Mouse (Mus musculus): ENCODE data around the gene Tmem169. TPM values are rescaled to one million over a fixed set of nuclear protein-coding genes. Genes with fewer than 3 reads are reported as not detected.

The Tmem169 gene
- polyA plus RNA-seq, 1 experiment, result 0.41 TPM

- H3K36me3 ChIP-seq (ENCODE audit: control insufficient read depth, insufficient read depth), result peaks cover 3% of the 10 kb centered on the region
- peak overlapping the region; percentile 92 for H3K4me2 ChIP-seq (ENCODE audit: low read depth)
- H3K79me2 ChIP-seq (ENCODE audit: control insufficient read depth, insufficient read depth), result no peaks in the 10 kb centered on the region
- H3K27me3 ChIP-seq (ENCODE audit: control insufficient read depth, insufficient read depth, insufficient read length), result no peaks in the 10 kb centered on the region
- H3ac ChIP-seq (ENCODE audit: control insufficient read depth, insufficient read length), result no peak overlapping the region
- H3K4me3 ChIP-seq, result peak overlapping the region; percentile 30
- TF ChIP-seq TCF3 (IDR thresholded peaks at IDR 0.05; ENCODE audit: insufficient read length, low read depth), result no peak
- TF ChIP-seq USF1 (IDR thresholded peaks at IDR 0.05; ENCODE audit: low read depth), result no peak
- no peak for TF ChIP-seq CEBPB (IDR thresholded peaks at IDR 0.05; ENCODE audit: insufficient read depth, poor library complexity, severe bottlenecking)
- TF ChIP-seq MAX (IDR thresholded peaks at IDR 0.05; ENCODE audit: low read depth), result no peak
- TF ChIP-seq MYOD1 (IDR thresholded peaks at IDR 0.05; ENCODE audit: control insufficient read depth in 1 of 3, insufficient read length in 2 of 3, low read depth in 2 of 3), result no peak
- TF ChIP-seq REST (IDR thresholded peaks at IDR 0.05; ENCODE audit: insufficient read depth, insufficient read length), result no peak
- no peak for TF ChIP-seq E2F4 (IDR thresholded peaks at IDR 0.05; ENCODE audit: insufficient read depth)
- TF ChIP-seq SRF (IDR thresholded peaks at IDR 0.05; ENCODE audit: control insufficient read depth, insufficient read length, low read depth), result no peak
- no peak for TF ChIP-seq TCF12 (IDR thresholded peaks at IDR 0.05; ENCODE audit: insufficient read depth, poor library complexity, severe bottlenecking)
- no peak for TF ChIP-seq POLR2AphosphoS2 (IDR thresholded peaks at IDR 0.05; ENCODE audit: insufficient read length, low read depth)
- TF ChIP-seq MYOG (IDR thresholded peaks at IDR 0.05; ENCODE audit: control insufficient read depth in 1 of 3, insufficient read depth in 1 of 3, insufficient read length in 2 of 3, low read depth in 2 of 3), result no peak
- no peak for TF ChIP-seq POLR2A (IDR thresholded peaks at IDR 0.05; ENCODE audit: insufficient read length, low read depth)
These were observed 30.2 kb upstream of the Tmem169 start for GRCm38 (mm10) chr1:72253881-72254491.

- TF ChIP-seq REST (IDR thresholded peaks at IDR 0.05; ENCODE audit: insufficient read depth, insufficient read length), result no peak
- no peak for TF ChIP-seq TCF3 (IDR thresholded peaks at IDR 0.05; ENCODE audit: insufficient read length, low read depth)
- no peak for TF ChIP-seq USF1 (IDR thresholded peaks at IDR 0.05; ENCODE audit: low read depth)
These were observed 29.6 kb upstream of the Tmem169 start for GRCm38 (mm10) chr1:72254545-72255061.

GRCm38 (mm10) chr1:72255062-72255853, 28.9 kb upstream of the Tmem169 start:
- Histone ChIP-seq H3ac (ENCODE audit: control insufficient read depth, insufficient read length) (no peak overlapping the region), H3K4me3 (peak overlapping the region; percentile 30), H3K79me2 (ENCODE audit: control insufficient read depth, insufficient read depth) (no peaks in the 10 kb centered on the region), H3K4me2 (ENCODE audit: low read depth) (peak overlapping the region; percentile 60), H3K36me3 (ENCODE audit: control insufficient read depth, insufficient read depth) (peaks cover 5% of the 10 kb centered on the region), H3K27me3 (ENCODE audit: control insufficient read depth, insufficient read depth, insufficient read length) (no peaks in the 10 kb centered on the region)
- peak in 1 of 3 experiments; percentile 47 for TF ChIP-seq MYOD1 (IDR thresholded peaks at IDR 0.05; ENCODE audit: control insufficient read depth in 1 of 3, insufficient read length in 2 of 3, low read depth in 2 of 3)
- TF ChIP-seq POLR2AphosphoS2 (IDR thresholded peaks at IDR 0.05; ENCODE audit: insufficient read length, low read depth), result peak; percentile 78
- TF ChIP-seq MYOG (IDR thresholded peaks at IDR 0.05; ENCODE audit: control insufficient read depth in 1 of 3, insufficient read depth in 1 of 3, insufficient read length in 2 of 3, low read depth in 2 of 3), result no peak
- no peak for TF ChIP-seq E2F4 (IDR thresholded peaks at IDR 0.05; ENCODE audit: insufficient read depth)
- peak; percentile 76 for TF ChIP-seq POLR2A (IDR thresholded peaks at IDR 0.05; ENCODE audit: insufficient read length, low read depth)
- TF ChIP-seq SRF (IDR thresholded peaks at IDR 0.05; ENCODE audit: control insufficient read depth, insufficient read length, low read depth), result no peak

More at GRCm38 (mm10) chr1:72254545-72255061, 29.6 kb upstream of the Tmem169 start:
- peaks cover 5% of the 10 kb centered on the region for H3K36me3 ChIP-seq (ENCODE audit: control insufficient read depth, insufficient read depth)
- peak overlapping the region; percentile 92 for H3K4me2 ChIP-seq (ENCODE audit: low read depth)
- H3K27me3 ChIP-seq (ENCODE audit: control insufficient read depth, insufficient read depth, insufficient read length), result no peaks in the 10 kb centered on the region
- H3K4me3 ChIP-seq, result peak overlapping the region; percentile 30
- H3ac ChIP-seq (ENCODE audit: control insufficient read depth, insufficient read length), result no peak overlapping the region
- H3K79me2 ChIP-seq (ENCODE audit: control insufficient read depth, insufficient read depth), result no peaks in the 10 kb centered on the region

GRCm38 (mm10) chr1:72255854-72256175, 28.4 kb upstream of the Tmem169 start:
- H3K79me2 ChIP-seq (ENCODE audit: control insufficient read depth, insufficient read depth), result no peaks in the 10 kb centered on the region
- peaks cover 5% of the 10 kb centered on the region for H3K36me3 ChIP-seq (ENCODE audit: control insufficient read depth, insufficient read depth)
- H3K4me3 ChIP-seq, result peak overlapping the region; percentile 30
- TF ChIP-seq E2F4 (IDR thresholded peaks at IDR 0.05; ENCODE audit: insufficient read depth) (no peak), MAX (IDR thresholded peaks at IDR 0.05; ENCODE audit: low read depth) (no peak), CEBPB (IDR thresholded peaks at IDR 0.05; ENCODE audit: insufficient read depth, poor library complexity, severe bottlenecking) (no peak), REST (IDR thresholded peaks at IDR 0.05; ENCODE audit: insufficient read depth, insufficient read length) (no peak), POLR2A (IDR thresholded peaks at IDR 0.05; ENCODE audit: insufficient read length, low read depth) (no peak), TCF3 (IDR thresholded peaks at IDR 0.05; ENCODE audit: insufficient read length, low read depth) (no peak), SRF (IDR thresholded peaks at IDR 0.05; ENCODE audit: control insufficient read depth, insufficient read length, low read depth) (no peak), POLR2AphosphoS2 (IDR thresholded peaks at IDR 0.05; ENCODE audit: insufficient read length, low read depth) (no peak), TCF12 (IDR thresholded peaks at IDR 0.05; ENCODE audit: insufficient read depth, poor library complexity, severe bottlenecking) (no peak), USF1 (IDR thresholded peaks at IDR 0.05; ENCODE audit: low read depth) (no peak), MYOG (IDR thresholded peaks at IDR 0.05; ENCODE audit: control insufficient read depth in 1 of 3, insufficient read depth in 1 of 3, insufficient read length in 2 of 3, low read depth in 2 of 3) (no peak), MYOD1 (IDR thresholded peaks at IDR 0.05; ENCODE audit: control insufficient read depth in 1 of 3, insufficient read length in 2 of 3, low read depth in 2 of 3) (no peak)
- peak overlapping the region; percentile 60 for H3K4me2 ChIP-seq (ENCODE audit: low read depth)
- H3K27me3 ChIP-seq (ENCODE audit: control insufficient read depth, insufficient read depth, insufficient read length), result no peaks in the 10 kb centered on the region
- no peak overlapping the region for H3ac ChIP-seq (ENCODE audit: control insufficient read depth, insufficient read length)

All from myocyte (in vitro differentiated cells).